Mouse (Mus musculus) adrenal gland, adult (tissue): ENCODE measurements around the gene Bst2.

Experiments
- DNase-seq, 2 experiments: peaks; one replicate each; pipeline ENCODE4 v3.0.0; 2022 to 2023; ENCODE audit warnings: low spot score in 1 of 2; ENCODE audit not compliant: inconsistent age in 2 of 2

Gene Bst2

GRCm38 (mm10) chr8:71486136-71486529 lies 51.1 kb downstream of the Bst2 start:
- peak in 1 of 2 experiments; percentile 63 for DNase-seq

GRCm38 (mm10) chr8:71485142-71486135 lies 51.8 kb downstream of the Bst2 start, which contains the start of gene Ano8:
Gene Ano8, minus strand, starts transcription at chr8:71485963.
- peak; percentile 86 to 95 for DNase-seq

- peak in 1 of 2 experiments; percentile 43 for DNase-seq
These were observed 52.5 kb downstream of the Bst2 start for GRCm38 (mm10) chr8:71484736-71485135.
